Mouse (Mus musculus): Measurements from ENCODE around the gene Adad2. TPM values are rescaled to one million over a fixed set of nuclear protein-coding genes. Genes with fewer than 3 reads are reported as not detected.

The Adad2 gene
- polyA plus RNA-seq, 1 experiment from 2014 or later = not detected

- Histone ChIP-seq H3K4me2 (ENCODE audit: low read length) (no peak overlapping the region), H3K4me1 (ENCODE audit: control insufficient read depth in 2 of 2, insufficient read depth in 2 of 2, low read length in 2 of 2) (peaks cover 9 to 11% of the 10 kb centered on the region in 2 experiments; a peak in 2 of 4 replicates), H3K36me3 (ENCODE audit: control insufficient read depth, insufficient read depth, low read length) (no peaks in the 10 kb centered on the region), H3K27me3 (ENCODE audit: control insufficient read depth, insufficient read depth, low read length) (peaks cover 25% of the 10 kb centered on the region), H3K9ac (ENCODE audit: low read length) (no peak overlapping the region), H3K4me3 (ENCODE audit: control insufficient read depth in 1 of 2, insufficient read depth in 1 of 2, low read depth in 1 of 2, low read length in 2 of 2) (no peak overlapping the region), H3K9me3 (ENCODE audit: control insufficient read depth, low read length) (no peaks in the 10 kb centered on the region), H3K27ac (replicated peaks in 1 of 2; ENCODE audit: control insufficient read depth in 1 of 2, insufficient read depth in 1 of 2, low read depth in 2 of 2, low read length in 2 of 2) (no peak overlapping the region)
- no peak for ATAC-seq (ENCODE audit: insufficient number of reproducible peaks, insufficient read depth, low FRiP score, low read depth)
- 38% methylated on average over 29 of the region's 29 CpGs for WGBS
Observed at GRCm38 (mm10) chr8:119632909-119633308, 20.4 kb downstream of the Adad2 start.

DNA sequence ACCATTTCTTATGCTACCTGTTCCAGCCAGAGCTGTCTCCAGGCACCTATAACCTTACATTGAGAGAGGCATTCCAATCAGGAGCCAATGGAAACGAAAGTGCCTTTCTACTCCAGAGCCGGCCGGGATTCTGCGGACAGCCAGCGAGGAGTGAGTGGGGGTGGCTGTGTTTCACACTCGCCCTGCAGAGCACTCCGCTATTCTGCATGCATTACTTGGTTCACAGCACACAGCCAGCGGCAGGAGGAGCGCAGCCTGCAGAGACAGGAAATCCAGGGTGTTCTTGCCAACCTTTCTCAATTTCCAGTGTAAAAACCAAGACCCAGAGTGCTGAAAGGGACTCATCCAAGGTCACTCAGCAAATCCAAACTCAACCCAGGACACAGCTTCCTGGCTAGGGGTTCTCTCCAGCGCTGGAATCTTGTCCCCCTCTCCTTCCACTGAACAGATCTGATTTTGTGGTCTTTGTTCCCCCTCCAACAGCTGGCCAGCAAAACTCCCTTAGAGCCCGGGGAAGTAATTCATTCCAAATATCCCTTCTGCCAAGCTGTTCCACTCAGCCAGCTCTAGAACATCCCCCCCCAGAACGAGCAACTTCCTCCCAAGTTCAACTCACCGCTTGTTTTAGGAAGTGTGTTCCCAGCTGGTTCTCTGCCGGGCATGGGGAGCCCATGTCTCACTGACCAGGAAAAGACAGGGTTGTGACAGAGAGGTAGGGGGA is 22.2 kb downstream of the Adad2 start:
- Histone ChIP-seq H3K9ac (ENCODE audit: low read length) (no peak overlapping the region), H3K36me3 (ENCODE audit: control insufficient read depth, insufficient read depth, low read length) (no peaks in the 10 kb centered on the region), H3K27ac (replicated peaks in 1 of 2; ENCODE audit: control insufficient read depth in 1 of 2, insufficient read depth in 1 of 2, low read depth in 2 of 2, low read length in 2 of 2) (no peak overlapping the region), H3K9me3 (ENCODE audit: control insufficient read depth, low read length) (no peaks in the 10 kb centered on the region), H3K27me3 (ENCODE audit: control insufficient read depth, insufficient read depth, low read length) (peaks cover 25% of the 10 kb centered on the region), H3K4me3 (ENCODE audit: control insufficient read depth in 1 of 2, insufficient read depth in 1 of 2, low read depth in 1 of 2, low read length in 2 of 2) (no peak overlapping the region), H3K4me2 (ENCODE audit: low read length) (no peak overlapping the region), H3K4me1 (ENCODE audit: control insufficient read depth in 2 of 2, insufficient read depth in 2 of 2, low read length in 2 of 2) (peaks cover 8 to 11% of the 10 kb centered on the region in 2 experiments; a peak in 2 of 4 replicates)
- no peak for ATAC-seq (ENCODE audit: insufficient number of reproducible peaks, insufficient read depth, low FRiP score, low read depth)
- 29% methylated on average over 14 of the region's 14 CpGs for WGBS

GRCm38 (mm10) chr8:119635378-119635777 is 22.8 kb downstream of the Adad2 start, which contains the start of gene Kcng4:
Kcng4 (minus strand) TSS chr8:119635680.
- Histone ChIP-seq H3K36me3 (ENCODE audit: control insufficient read depth, insufficient read depth, low read length) (no peaks in the 10 kb centered on the region), H3K4me1 (ENCODE audit: control insufficient read depth in 2 of 2, insufficient read depth in 2 of 2, low read length in 2 of 2) (peaks cover 8 to 11% of the 10 kb centered on the region in 2 experiments; a peak in 2 of 4 replicates), H3K9me3 (ENCODE audit: control insufficient read depth, low read length) (no peaks in the 10 kb centered on the region), H3K4me2 (ENCODE audit: low read length) (no peak within 1 kb of the TSS), H3K27ac (replicated peaks in 1 of 2; ENCODE audit: control insufficient read depth in 1 of 2, insufficient read depth in 1 of 2, low read depth in 2 of 2, low read length in 2 of 2) (no peak within 1 kb of the TSS), H3K9ac (ENCODE audit: low read length) (no peak within 1 kb of the TSS), H3K4me3 (ENCODE audit: control insufficient read depth in 1 of 2, insufficient read depth in 1 of 2, low read depth in 1 of 2, low read length in 2 of 2) (no peak within 1 kb of the TSS), H3K27me3 (ENCODE audit: control insufficient read depth, insufficient read depth, low read length) (peaks cover 25% of the 10 kb centered on the region)
- 28% methylated on average over 6 of the region's 6 CpGs for WGBS
- no peak for ATAC-seq (ENCODE audit: insufficient number of reproducible peaks, insufficient read depth, low FRiP score, low read depth)

DNA sequence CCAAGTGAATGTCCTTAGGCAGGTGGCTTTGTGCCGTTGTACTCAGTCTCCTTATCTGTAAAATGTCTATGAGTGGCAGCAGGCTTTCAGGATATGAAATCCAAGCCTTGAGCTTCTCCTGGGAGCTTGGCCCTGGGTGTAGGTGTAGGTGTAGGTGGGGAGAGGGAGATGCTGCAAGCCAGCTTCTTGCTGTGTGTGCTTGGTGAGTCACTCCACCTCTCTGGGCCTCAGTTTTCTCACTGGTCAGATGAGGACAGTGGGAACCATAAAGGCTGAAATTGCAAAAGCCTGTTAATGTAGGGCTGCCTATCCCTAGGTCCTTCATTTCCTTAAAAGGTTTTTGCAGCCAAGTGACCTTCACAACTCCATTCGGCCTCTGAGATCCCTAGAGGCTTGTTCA is 23.4 kb downstream of the Adad2 start:
- Histone ChIP-seq H3K9ac (ENCODE audit: low read length) (no peak overlapping the region), H3K9me3 (ENCODE audit: control insufficient read depth, low read length) (no peaks in the 10 kb centered on the region), H3K27ac (replicated peaks in 1 of 2; ENCODE audit: control insufficient read depth in 1 of 2, insufficient read depth in 1 of 2, low read depth in 2 of 2, low read length in 2 of 2) (no peak overlapping the region), H3K4me2 (ENCODE audit: low read length) (no peak overlapping the region), H3K36me3 (ENCODE audit: control insufficient read depth, insufficient read depth, low read length) (no peaks in the 10 kb centered on the region), H3K27me3 (ENCODE audit: control insufficient read depth, insufficient read depth, low read length) (peaks cover 25% of the 10 kb centered on the region), H3K4me1 (ENCODE audit: control insufficient read depth in 2 of 2, insufficient read depth in 2 of 2, low read length in 2 of 2) (peaks cover 8 to 11% of the 10 kb centered on the region in 2 experiments; a peak in 2 of 4 replicates), H3K4me3 (ENCODE audit: control insufficient read depth in 1 of 2, insufficient read depth in 1 of 2, low read depth in 1 of 2, low read length in 2 of 2) (no peak overlapping the region)
- no peak for ATAC-seq (ENCODE audit: insufficient number of reproducible peaks, insufficient read depth, low FRiP score, low read depth)
- 25% methylated on average over 2 of the region's 2 CpGs for WGBS

DNA sequence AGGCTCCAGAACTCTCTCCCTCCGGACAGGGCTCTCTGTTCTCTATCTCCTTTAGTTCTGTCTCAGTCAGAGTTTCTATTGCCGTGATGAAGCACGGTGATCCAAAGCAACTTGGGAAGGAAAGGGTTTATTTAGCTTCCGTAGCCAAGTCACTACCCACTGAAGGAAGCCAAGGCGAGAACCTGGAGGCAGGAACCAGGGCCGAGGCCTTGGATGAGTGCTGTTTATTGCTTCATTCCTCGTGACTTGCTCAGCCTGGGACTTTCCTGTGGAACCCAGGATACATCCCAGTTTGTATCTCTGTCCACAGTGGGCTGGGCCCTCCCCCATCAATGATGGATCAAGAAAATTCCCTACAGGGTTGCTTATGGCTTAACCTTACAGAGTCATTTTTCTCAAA is 24.2 kb downstream of the Adad2 start:
- Histone ChIP-seq H3K9me3 (ENCODE audit: control insufficient read depth, low read length) (no peaks in the 10 kb centered on the region), H3K4me2 (ENCODE audit: low read length) (no peak overlapping the region), H3K4me1 (ENCODE audit: control insufficient read depth in 2 of 2, insufficient read depth in 2 of 2, low read length in 2 of 2) (peaks cover 8 to 11% of the 10 kb centered on the region in 2 experiments; a peak in 2 of 4 replicates), H3K27me3 (ENCODE audit: control insufficient read depth, insufficient read depth, low read length) (peaks cover 22% of the 10 kb centered on the region), H3K9ac (ENCODE audit: low read length) (no peak overlapping the region), H3K4me3 (ENCODE audit: control insufficient read depth in 1 of 2, insufficient read depth in 1 of 2, low read depth in 1 of 2, low read length in 2 of 2) (no peak overlapping the region), H3K27ac (replicated peaks in 1 of 2; ENCODE audit: control insufficient read depth in 1 of 2, insufficient read depth in 1 of 2, low read depth in 2 of 2, low read length in 2 of 2) (no peak overlapping the region), H3K36me3 (ENCODE audit: control insufficient read depth, insufficient read depth, low read length) (no peaks in the 10 kb centered on the region)
- 67% methylated on average over 7 of the region's 7 CpGs for WGBS
- ATAC-seq (ENCODE audit: insufficient number of reproducible peaks, insufficient read depth, low FRiP score, low read depth) = no peak

- Histone ChIP-seq H3K27me3 (ENCODE audit: control insufficient read depth, insufficient read depth, low read length) (peaks cover 16% of the 10 kb centered on the region), H3K27ac (replicated peaks in 1 of 2; ENCODE audit: control insufficient read depth in 1 of 2, insufficient read depth in 1 of 2, low read depth in 2 of 2, low read length in 2 of 2) (no peak overlapping the region)
- WGBS = 81% methylated on average over 4 of the region's 4 CpGs
Observed at GRCm38 (mm10) chr8:119637381-119637780, 24.8 kb downstream of the Adad2 start.

GRCm38 (mm10) chr8:119638261-119638660 is 25.7 kb downstream of the Adad2 start:
- Histone ChIP-seq H3K27ac (replicated peaks in 1 of 2; ENCODE audit: control insufficient read depth in 1 of 2, insufficient read depth in 1 of 2, low read depth in 2 of 2, low read length in 2 of 2) (no peak overlapping the region), H3K9ac (ENCODE audit: low read length) (no peak overlapping the region), H3K9me3 (ENCODE audit: control insufficient read depth, low read length) (no peaks in the 10 kb centered on the region), H3K4me2 (ENCODE audit: low read length) (no peak overlapping the region), H3K4me1 (ENCODE audit: control insufficient read depth in 2 of 2, insufficient read depth in 2 of 2, low read length in 2 of 2) (peaks cover 8 to 11% of the 10 kb centered on the region in 2 experiments; a peak in 2 of 4 replicates), H3K27me3 (ENCODE audit: control insufficient read depth, insufficient read depth, low read length) (peaks cover 15% of the 10 kb centered on the region; the same call in 1 of the 2 replicates), H3K36me3 (ENCODE audit: control insufficient read depth, insufficient read depth, low read length) (no peaks in the 10 kb centered on the region), H3K4me3 (ENCODE audit: control insufficient read depth in 1 of 2, insufficient read depth in 1 of 2, low read depth in 1 of 2, low read length in 2 of 2) (no peak overlapping the region)
- no peak for ATAC-seq (ENCODE audit: insufficient number of reproducible peaks, insufficient read depth, low FRiP score, low read depth)
- 81% methylated on average over 6 of the region's 6 CpGs for WGBS

More at GRCm38 (mm10) chr8:119637381-119637780, 24.8 kb downstream of the Adad2 start:
- Histone ChIP-seq H3K4me2 (ENCODE audit: low read length) (no peak overlapping the region), H3K36me3 (ENCODE audit: control insufficient read depth, insufficient read depth, low read length) (no peaks in the 10 kb centered on the region), H3K9me3 (ENCODE audit: control insufficient read depth, low read length) (no peaks in the 10 kb centered on the region), H3K4me3 (ENCODE audit: control insufficient read depth in 1 of 2, insufficient read depth in 1 of 2, low read depth in 1 of 2, low read length in 2 of 2) (no peak overlapping the region), H3K4me1 (ENCODE audit: control insufficient read depth in 2 of 2, insufficient read depth in 2 of 2, low read length in 2 of 2) (peaks cover 8 to 11% of the 10 kb centered on the region in 2 experiments; a peak in 2 of 4 replicates), H3K9ac (ENCODE audit: low read length) (no peak overlapping the region)
- no peak for ATAC-seq (ENCODE audit: insufficient number of reproducible peaks, insufficient read depth, low FRiP score, low read depth)
